In the genomic region with DNA sequence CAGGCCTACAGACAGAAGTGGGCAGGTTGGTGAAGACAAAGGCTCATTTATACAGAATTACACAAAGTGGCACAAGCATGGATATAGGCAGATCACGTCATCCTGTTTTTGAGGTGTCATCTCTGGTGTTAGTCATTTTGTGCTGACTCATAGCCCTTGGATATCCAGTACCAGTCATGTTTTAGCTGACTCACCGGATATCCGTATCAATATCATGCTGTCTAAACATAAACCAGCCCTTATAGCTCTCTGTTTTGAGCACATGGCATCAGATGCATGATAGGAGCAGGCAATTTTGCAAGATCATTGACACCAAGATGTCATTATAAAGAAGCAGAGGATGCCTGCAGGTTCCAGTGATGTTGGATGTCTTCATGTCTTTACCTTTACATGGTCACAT, we compare ENCODE assay signal across 19 mouse cellular contexts.
DNase-seq lines count a peak whose midpoint lies in the region; ATAC-seq and TF ChIP-seq lines count a peak whose summit lies in the region.
"Had no signal": no experiment of that assay in that cellular context is flagged by ENCODE, and none has a peak within 500 bp of the region (broad histone marks: within the 10 kb centered on the region; RNA-seq: fewer than 3 reads in every experiment).

No protein-coding gene starts in this region.

- intact Hi-C loops in gastrocnemius, adult 2 months (cut with DNase I): no loop called here

- peak overlapping the region; percentile 36 for H3K4me2 ChIP-seq in liver, embryonic 14.5 days (ENCODE audit: low read depth)
- H3K4me2 ChIP-seq: embryonic facial prominence, embryonic 12.5 days; hindbrain, embryonic 13.5 days; neural tube, embryonic 13.5 days had no signal

- H3K27ac ChIP-seq in liver, embryonic 14.5 days: peak overlapping the region; percentile 94
- H3K27ac ChIP-seq in gastrocnemius, adult 2 months: no peak overlapping the region
- H3K27ac ChIP-seq: embryonic facial prominence, embryonic 12.5 days; hindbrain, embryonic 13.5 days; neural tube, embryonic 13.5 days had no signal

- no peak overlapping the region for H3K4me3 ChIP-seq in liver, embryonic 14.5 days (ENCODE audit: insufficient read depth in 1 of 2, low read depth in 2 of 2, low read length in 2 of 2)
- no peak overlapping the region for H3K4me3 ChIP-seq in gastrocnemius, adult 2 months
- H3K4me3 ChIP-seq: embryonic facial prominence, embryonic 12.5 days; forebrain, embryonic 10.5 days; hindbrain, embryonic 13.5 days; neural tube, embryonic 13.5 days had no signal

- H3K4me1 ChIP-seq in liver, embryonic 14.5 days (replicated peaks; ENCODE audit: control insufficient read depth in 2 of 2, insufficient read depth in 2 of 2, low read length in 1 of 2): peaks cover 84 to 87% of the 10 kb centered on the region in 2 experiments
- H3K4me1 ChIP-seq: embryonic facial prominence, embryonic 12.5 days had no signal

- 0 out of 2 replicates have a peak, but pooled peaks have one; percentile 34 for ATAC-seq in frontal cortex, adult (ENCODE audit: low TSS enrichment)
- ATAC-seq in liver, embryonic 14.5 days (ENCODE audit: insufficient read depth): peak; percentile 65

- no peaks in the 10 kb centered on the region for H3K9me3 ChIP-seq in liver, embryonic 14.5 days (ENCODE audit: control insufficient read depth, low read length)
- H3K9me3 ChIP-seq: embryonic facial prominence, embryonic 12.5 days; forebrain, embryonic 10.5 days; hindbrain, embryonic 13.5 days; neural tube, embryonic 13.5 days had no signal

- peak; percentile 79 for TF ChIP-seq EP300 in liver, embryonic 14.5 days (IDR thresholded peaks at IDR 0.05; ENCODE audit: low read depth)

- 38% methylated on average over 3 of the region's 3 CpGs for WGBS in liver, embryonic 14.5 days (ENCODE audit: insufficient replicate concordance)

- peak overlapping the region; percentile 45 for H3K9ac ChIP-seq in liver, embryonic 14.5 days (replicated peaks)
- H3K9ac ChIP-seq: embryonic facial prominence, embryonic 12.5 days; hindbrain, embryonic 13.5 days; neural tube, embryonic 13.5 days had no signal

- no peaks in the 10 kb centered on the region for H3K27me3 ChIP-seq in liver, embryonic 14.5 days (ENCODE audit: control insufficient read depth, insufficient read depth, low read length)
- H3K27me3 ChIP-seq: embryonic facial prominence, embryonic 12.5 days; hindbrain, embryonic 13.5 days; neural tube, embryonic 13.5 days had no signal

- H3K36me3 ChIP-seq in liver, embryonic 14.5 days (replicated peaks; ENCODE audit: control insufficient read depth, insufficient read depth, low read depth): no peaks in the 10 kb centered on the region
- H3K36me3 ChIP-seq: embryonic facial prominence, embryonic 12.5 days; forebrain, embryonic 10.5 days; hindbrain, embryonic 13.5 days; neural tube, embryonic 13.5 days had no signal

- no peak for TF ChIP-seq CTCF in liver, embryonic 14.5 days (IDR thresholded peaks at IDR 0.05; ENCODE audit: low read depth)
- TF ChIP-seq CTCF in gastrocnemius, adult 2 months (IDR thresholded peaks at IDR 0.05): no peak

- DNase-seq in frontal cortex, postnatal 14 days (ENCODE audit: low spot score in 2 of 2): no peak
- peak; percentile 39 for DNase-seq in 416B (ENCODE audit: low read depth)
- peak; percentile 75 for DNase-seq in c-Kit-positive CD71-positive TER-119-positive erythroid progenitor cells, embryonic 14.5 days (ENCODE audit: low spot score)
- DNase-seq in liver, embryonic 14.5 days (ENCODE audit: low read depth in 3 of 3, low spot score in 3 of 3): peak; percentile 77 to 80 (median 77)
- DNase-seq in thymus, adult 18-20 months: no peak
- DNase-seq in gastrocnemius, adult 2 months: no peak
- DNase-seq in kidney, postnatal 10 days: no peak
- DNase-seq: adrenal gland, postnatal 10 days; cerebellum, postnatal 36 days; kidney, adult 18-20 months; kidney, postnatal 4 days; layer of hippocampus, postnatal 36 days; lung, adult 2 months; thymus, postnatal 4 days had no signal

Comparison
In these comparisons a context has a peak if more than half of its experiments do, and no peak if none do; other contexts are left out.
1. DNase-seq: peak in 416B (single experiment), c-Kit-positive CD71-positive TER-119-positive erythroid progenitor cells, embryonic 14.5 days (single experiment) and liver, embryonic 14.5 days (3 of 3); none in frontal cortex, postnatal 14 days (0 of 2), thymus, adult 18-20 months (0 of 2), gastrocnemius, adult 2 months (single experiment) and kidney, postnatal 10 days (single experiment).